Mouse (Mus musculus) v-Abl transformed pro-B cells (cell line): ENCODE results near the gene Slc34a3.

Source experiments
- in situ Hi-C, 2 experiments: fragments of 400-800 bp; cut with MboI; formaldehyde crosslinking; loops; one replicate each; pipeline ENCODE4 v1.15.1; 2025; ENCODE audit not compliant: unreplicated experiment in 2 of 2

Slc34a3 gene

DNA sequence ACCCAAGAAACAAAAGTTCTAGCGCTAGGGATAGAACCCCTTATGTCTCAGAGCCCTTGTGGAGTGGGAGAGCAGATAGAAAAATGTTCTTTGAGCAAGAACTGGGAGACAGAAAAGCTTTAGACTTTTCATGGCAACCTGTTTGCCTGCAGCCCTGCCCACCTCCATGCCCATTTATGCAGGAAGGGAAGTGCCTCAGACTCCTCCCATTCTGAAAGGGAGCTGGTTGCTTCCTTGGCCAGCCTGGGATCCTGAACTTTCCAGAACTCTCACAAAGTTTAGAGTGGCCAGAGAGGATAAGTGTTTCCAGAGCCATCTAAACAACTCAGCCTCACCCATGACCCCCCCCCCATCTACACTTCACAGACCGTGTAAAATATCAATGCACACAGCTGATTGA lies 37.0 kb downstream of the Slc34a3 start:
- in situ Hi-C loops = loop anchor here in 1 of 2 experiments (10.0 kb wide), 1 partner anchor 58 kb away; the partner anchor contains the start of gene Tmem203

DNA sequence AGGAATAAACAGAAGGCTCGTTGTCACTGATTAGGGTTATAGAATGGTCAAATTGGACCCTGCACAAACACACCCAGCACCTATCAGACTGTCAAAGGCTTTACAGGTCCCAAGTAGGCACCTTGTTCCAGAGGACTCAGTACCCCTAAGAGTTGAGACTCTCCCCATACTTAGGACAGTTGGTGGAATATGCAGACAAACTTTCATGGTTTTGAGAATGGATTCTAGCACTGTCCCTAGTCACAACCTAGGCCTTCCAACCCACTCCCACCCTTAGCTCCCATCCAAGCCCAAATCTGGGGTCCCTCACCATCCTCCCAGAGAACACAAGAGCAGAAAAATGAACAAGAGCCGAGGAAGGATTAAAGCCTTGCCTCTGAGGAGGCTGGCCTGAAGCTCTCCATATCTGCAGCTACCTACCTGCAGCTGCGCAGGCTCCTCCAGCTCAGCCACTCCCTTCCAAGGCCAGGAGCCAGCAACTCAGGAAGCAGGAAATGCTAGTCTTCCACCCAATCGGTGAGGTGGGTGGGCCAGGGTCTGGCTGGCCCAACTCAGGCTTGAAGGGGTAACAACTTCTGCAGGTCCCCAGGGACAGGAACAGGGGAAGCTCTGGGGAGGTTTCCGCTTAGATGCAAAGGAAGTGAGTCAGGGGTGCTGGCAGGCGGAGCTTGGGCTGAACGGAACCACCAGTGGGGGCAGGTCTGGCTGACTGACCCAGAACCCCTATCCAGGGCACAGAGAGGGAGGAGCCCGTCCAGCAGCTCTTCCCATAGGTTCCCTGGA lies 37.8 kb downstream of the Slc34a3 start, which contains the start of gene Tor4a:
Gene Tor4a, minus strand, starts transcription at position 715 of the 783 bp plus-strand sequence.
- in situ Hi-C loops = loop anchor here in 1 of 2 experiments (10.0 kb wide), 1 partner anchor 58 kb away; the partner anchor contains the start of gene Tmem203

DNA sequence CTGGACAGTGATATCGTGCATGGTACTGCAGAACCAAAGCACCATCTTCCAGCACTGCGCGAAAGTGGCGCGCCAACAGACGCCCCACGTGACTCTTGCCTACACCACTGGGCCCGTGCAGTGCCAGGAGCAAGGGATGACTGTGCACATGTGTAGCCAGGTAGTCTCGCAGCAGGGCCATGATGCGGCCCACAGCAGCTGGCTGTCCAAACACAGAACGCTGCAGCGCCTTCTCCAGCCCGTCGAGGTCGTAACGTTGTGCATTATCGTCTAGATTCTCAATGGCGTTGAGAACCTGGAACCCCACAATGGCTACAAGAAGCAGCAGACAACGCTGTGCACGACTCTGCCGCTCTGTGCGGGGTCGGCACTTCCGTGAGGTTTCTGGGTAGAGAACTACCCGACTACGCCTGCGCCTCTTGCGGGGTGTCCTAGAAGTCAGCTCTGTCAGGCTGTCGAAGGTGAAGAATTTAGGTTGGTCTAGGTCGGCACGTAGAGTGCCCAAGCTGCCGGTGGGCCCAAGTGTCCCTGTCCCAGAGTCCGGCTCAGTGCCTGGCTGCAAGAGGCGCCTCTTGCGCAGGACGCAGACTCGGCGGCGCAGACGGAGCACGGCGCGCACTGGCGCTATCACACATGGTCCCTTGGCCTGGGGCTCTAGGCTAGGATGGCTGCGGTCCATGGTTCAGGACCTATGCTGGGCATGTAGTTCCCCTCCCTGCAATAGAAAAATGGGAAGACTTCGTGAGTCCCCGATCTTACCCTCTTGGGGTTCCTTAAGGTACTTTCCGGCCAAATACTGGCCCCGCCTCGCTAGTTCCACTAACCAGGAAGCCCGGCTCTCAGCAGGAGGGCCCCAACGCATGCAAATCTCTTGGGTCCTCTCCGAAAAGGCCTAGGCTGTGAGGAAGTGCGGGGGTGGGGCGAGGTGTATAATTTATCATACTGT lies 38.7 kb downstream of the Slc34a3 start:
- in situ Hi-C loops = loop anchor here in 1 of 2 experiments (10.0 kb wide), 1 partner anchor 59 kb away; the partner anchor contains the start of gene Tmem203

DNA sequence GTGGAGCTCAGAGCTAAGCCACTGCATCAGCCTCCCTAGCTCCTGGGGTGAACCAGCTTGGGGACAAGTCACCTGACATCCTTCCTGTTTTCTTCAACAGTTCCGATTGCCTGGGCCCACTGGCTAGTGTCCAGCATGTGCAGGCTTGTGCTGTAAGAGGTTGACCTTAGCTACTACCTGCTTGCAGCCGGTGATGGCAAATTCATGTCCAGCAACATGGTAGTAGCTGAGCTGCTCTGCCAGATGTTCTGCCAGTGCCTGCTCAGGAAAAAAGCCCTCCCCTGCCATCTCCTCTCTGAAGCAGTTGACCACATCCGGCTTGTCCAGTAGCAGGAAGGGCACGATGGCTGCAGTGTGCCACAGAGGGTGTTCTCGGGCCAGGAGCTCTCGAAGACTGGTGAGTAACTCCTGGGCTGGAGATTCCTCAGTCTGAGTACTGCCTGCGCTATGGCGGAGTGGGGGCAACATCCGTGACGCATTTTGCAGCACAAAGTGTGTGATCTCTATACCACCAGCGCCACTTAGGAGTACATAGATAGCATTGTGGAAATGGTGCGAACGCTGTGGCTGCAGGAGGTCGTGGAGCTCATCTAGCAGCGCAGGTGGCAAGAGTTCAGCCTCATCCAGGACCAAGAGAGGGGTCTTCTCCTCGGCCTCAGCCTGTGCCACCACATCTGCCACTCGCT lies 39.5 kb downstream of the Slc34a3 start:
- in situ Hi-C loops = loop anchor here (5.0 to 10.0 kb wide), 3 partner anchors 33 to 63 kb away; partner anchors contain the start of gene Tmem203 (in 2 of the 2)

DNA sequence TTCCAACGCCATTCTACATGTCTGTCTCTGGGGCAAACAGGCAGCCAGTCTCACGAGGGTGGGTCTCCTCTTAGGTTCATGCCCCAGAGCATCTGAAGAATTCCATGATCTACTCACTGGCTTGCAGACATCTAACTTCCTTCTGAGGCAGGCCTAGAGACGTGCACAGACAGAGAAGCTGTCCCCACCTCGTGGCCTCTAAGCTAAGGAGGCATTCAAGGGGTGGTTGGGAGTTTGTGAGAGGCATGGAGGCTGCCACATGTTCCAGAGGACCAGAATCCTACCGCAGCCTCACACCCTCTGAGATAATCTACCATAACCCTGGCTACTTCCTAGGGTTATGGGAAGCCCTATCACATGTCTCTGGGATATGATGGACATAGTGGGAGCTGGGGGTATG lies 40.2 kb downstream of the Slc34a3 start:
- in situ Hi-C loops = loop anchor here (5.0 to 10.0 kb wide), 3 partner anchors 33 to 63 kb away; partner anchors contain the start of gene Tmem203 (in 2 of the 2)

DNA sequence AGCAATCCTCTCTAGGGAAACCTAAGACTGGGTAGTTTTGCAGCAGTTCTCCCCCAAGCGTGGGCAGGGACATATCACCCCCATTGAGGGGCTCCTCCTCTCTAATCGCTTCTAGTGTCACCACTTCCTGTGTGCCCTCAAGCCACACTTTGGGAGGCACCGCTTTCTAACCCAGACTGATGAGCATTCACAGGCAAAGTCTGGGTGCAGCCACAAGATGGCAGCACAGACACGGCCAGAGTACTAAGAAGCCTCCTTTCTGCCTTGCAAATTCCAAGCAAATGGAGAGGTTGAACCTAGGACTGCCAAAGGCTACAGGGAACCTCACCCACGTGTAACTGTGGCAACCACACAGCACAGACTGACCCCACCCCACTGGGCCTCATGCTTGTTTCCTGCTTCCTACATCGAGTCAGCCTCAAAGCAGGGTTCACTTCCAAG lies 40.8 kb downstream of the Slc34a3 start:
- in situ Hi-C loops = loop anchor here (5.0 to 10.0 kb wide), 3 partner anchors 34 to 64 kb away; partner anchors contain the start of gene Tmem203 (in 2 of the 2)

DNA sequence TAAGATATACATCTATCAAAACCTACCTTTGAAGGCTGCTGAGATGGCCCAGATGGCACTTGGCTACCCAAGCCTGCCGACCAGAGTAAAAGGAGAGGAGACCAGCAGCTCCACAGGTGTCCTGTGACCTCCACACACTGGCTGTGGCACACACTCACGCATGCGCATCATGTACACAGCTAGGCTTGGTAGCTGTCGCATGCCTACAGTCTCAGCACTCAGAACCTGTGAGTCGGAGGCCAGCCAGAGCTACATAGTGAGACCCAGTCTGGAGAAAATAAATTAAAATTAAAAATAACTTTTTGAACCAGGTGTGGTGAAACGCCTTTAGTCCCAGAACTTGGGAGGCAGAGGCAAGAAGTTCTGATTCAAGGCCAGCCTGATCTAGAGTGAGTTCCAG lies 46.3 kb downstream of the Slc34a3 start:
- in situ Hi-C loops = no loop called here

DNA sequence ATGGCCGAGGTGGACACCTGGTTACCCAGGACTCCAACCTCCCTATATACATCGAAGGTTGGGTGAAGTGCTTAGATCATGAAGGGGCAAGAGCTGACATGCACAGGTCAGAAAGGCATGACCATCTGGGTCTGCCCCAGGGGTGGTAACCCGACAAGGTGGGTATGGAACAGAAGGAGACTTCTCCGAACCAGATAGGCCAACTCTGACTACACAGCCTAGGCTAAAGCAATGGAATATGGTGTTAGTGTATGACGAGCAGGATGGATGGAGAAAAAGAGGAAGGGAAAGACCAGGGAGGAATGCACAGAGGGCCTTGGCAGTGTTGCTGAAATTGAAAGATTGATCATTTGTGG lies 47.6 kb downstream of the Slc34a3 start:
- in situ Hi-C loops = no loop called here

DNA sequence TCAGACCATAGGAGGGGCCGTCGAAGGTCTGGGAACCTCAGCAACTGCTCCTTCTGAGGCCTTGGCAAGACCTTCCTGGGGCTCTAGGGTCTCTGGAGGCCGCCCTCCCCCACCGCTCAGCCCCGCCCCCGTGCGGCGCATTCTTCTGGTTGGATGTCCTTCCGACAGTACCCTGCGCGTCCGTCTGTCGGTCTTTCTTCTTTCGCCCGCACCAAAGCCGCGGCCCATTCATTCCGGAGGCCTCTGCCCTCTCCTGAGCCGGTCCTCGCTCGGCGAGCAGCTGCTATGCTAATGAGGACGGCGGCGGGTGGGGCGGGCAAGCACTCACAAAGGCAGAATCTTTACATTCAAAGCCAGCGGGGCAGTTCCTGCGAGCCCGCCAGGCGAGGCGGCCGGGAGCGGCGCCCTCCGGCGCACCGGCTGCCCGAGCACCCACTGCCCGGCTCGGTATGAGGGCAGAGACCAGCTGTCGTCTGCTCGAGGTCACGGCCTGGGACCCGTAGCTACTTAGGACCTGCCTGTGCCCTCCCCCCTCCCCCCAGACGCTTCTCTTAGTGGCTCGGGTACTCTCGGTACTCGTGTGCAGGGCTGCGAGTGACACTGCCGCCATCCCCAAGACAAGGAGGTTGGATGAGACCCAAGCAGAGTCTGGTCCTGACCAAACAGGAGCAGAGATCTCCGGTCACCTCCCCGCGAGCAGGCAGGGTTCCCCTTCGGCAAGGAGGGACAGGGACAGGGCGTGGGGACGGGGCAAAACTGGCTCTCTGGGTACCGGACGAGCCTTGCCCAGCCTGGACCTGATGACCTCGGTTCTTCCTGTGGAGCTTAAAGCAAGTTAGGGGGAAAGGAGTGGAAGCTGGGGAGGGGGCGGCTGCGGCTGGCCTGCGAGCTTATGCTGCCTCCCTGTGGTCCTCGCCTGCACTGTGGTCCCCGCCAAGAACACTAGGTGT lies 48.3 kb downstream of the Slc34a3 start:
- in situ Hi-C loops = no loop called here

DNA sequence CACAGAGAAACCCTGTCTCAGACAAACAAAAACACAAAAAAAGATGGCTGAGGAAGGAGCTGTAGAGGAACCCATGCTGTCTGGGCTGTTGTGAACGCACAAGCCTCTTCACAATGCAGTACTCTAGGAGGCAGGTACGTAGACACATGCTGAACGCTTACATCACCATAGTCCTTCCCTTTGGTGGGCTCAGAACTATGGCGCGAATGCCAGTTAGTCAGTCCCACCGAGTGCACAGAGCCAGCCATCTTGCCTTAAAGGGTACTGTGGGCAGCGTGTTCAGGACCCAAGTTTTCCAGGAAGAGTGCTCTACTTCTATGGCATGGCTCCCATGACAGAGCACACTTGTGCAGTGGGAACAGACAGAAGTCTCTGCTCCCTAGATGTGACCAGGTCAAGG lies 49.7 kb downstream of the Slc34a3 start:
- in situ Hi-C loops = no loop called here

DNA sequence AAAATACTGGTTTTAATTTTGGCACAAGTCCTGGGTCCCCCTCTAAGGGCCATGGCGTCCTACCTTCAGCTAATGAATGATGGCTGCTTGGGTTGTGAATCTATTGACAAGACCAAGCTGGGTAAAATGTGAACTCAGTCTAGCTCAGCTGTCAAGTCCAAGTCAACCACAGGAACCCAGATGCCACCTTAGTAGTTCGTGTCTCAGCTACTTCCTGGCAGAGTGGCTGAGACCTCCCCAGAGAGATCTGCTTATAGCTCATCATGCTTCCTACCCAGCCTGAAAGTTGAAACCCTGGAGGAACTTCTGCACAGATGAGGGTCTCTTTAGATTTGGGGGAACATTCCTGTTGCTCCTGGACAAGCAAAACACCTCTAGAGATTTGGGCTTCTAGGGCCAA lies 50.8 kb downstream of the Slc34a3 start:
- in situ Hi-C loops = no loop called here

DNA sequence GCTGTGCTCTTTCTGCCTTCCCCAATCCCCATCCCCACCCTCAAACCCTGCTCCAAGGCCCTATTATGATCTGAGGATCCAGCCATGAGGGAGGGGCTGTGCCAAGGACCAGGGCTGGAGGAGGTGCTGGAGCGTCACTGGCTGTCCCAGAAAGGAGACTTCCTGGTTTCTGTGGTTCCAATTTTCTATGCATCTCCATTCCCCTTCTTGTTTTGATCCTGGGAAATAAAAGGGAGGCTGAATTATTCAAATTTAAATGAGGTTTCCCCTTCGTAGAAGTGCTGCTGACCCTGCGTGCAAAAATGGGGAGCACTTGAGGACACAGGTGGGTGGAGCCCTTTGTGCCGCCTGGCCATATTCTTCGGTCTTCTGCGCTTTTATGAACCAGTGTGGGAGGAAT lies 51.5 kb downstream of the Slc34a3 start:
- in situ Hi-C loops = no loop called here

DNA sequence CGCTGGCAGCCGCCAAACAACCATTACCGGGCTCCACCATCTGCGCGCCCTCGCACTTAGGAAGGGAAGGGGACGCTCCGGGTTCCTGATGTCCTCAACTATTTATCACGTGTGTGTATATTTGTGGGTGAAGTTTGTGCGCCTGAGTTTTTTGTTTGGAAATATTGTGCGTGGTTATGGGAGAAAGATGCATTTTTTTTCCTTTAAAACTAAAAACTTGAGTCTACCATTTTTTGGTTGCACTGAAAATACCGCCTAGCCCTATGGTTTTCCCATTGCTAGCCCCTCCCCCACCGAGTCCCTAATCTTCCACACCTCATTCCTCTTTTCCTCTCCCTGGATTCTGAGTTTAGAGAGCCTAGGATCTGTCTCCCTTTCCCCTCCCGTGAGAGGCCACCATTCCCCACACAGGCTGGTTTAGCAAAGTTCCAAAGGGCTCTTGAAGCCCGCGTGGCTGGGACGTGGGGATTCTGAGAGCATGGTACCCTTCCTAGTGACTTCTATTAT lies 52.2 kb downstream of the Slc34a3 start:
- in situ Hi-C loops = no loop called here

DNA sequence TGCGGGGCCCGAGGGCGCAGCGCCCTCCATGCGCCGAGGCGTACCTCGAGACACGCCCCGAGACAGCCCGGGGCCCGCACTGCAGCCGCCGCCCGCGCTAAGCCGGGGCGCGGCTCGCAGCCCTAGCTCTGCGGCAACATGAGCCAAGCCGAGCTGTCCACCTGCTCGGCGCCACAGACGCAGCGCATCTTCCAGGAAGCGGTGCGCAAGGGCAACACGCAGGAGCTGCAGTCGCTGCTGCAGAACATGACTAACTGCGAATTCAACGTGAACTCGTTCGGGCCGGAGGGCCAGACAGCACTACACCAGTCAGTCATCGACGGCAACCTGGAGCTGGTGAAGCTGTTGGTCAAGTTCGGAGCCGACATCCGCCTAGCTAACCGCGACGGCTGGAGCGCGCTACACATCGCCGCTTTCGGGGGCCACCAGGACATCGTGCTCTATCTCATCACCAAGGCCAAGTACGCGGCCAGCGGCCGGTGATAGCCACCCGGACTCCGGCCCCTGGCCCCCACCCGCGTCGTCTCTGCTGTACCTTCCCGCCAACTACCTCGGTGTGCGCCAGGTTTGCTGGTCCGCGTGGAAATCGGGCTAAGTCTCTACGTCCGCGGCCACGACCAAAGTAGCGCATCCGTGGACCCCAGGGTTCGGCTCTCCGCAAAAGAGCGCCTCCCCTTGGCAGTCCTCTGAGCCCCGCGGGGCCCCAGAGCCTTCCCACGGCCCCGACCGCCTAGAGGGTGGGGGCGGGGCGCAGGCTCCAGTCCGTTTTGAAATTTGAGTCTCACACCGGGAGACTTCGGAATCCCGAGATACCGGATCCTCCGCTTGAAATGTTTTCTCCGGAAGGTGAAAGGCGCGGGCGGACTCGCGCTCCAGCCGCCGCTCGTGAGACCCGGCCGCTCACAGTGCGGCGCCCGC lies 52.9 kb downstream of the Slc34a3 start:
- in situ Hi-C loops = no loop called here

DNA sequence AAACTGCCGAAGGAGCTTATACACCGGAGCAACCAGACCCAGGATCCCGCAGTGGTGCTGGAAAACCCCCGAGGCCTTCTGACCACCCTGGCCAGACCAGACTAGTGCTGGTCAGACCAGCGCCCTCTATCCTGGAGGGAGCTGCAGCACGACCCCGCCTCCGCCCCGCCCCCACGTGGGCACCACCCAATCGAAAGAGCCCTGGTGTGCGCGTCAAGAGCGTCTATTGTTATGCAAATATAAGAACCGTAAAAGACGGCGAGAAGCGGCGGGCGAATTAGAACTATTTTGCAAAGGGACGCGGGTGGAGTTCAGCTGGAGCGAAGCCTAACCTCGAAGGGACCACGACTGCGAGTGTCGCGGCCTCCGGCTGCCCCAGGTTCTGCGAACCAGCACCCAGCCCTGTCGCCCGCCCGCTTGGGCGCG lies 53.7 kb downstream of the Slc34a3 start, which contains the start of gene Nrarp:
Gene Nrarp, plus strand, starts transcription at position 281 of the 426 bp plus-strand sequence.
- in situ Hi-C loops = no loop called here

DNA sequence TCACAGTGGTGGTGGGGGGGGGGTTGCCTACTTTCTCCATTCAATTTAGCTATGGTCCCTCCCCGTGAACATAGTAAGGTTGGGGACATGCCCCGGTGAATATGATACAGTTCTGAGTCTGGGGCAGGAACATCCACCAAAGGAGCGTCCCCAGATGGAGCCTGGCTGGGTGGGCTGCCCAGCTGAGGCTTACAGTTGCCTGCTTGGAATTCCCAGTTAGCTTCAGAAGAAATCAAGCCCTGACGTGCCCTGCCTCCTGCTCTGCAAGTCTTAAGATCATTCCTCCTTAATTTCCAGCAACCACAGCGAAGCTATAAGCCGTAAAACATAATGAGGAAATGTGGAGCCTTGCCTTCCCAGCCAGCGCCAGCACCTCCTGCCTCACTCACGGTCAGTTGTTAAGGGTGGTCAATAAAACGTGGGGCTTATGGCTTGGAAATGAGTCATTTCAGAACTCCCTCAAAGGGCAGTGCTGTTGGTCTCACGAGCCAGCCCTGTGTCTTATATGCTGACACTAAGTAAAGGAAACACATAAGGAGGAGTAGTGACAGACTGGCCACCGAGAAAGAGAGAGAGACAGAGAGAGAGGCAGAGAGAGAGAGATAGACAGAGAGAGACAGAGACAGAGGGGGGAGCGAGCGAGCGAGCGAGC lies 54.5 kb downstream of the Slc34a3 start:
- in situ Hi-C loops = no loop called here
